Mouse (Mus musculus) lung, postnatal 0 days (tissue): ENCODE measurements at regions not wholly inside any gene's neighbourhood (a gene's known extent, or its start where the extent isn't known, plus 50 kb on each side); places are given as distances from the start of the nearest gene placed in this dataset.

Experiments used
- CTCF ChIP-seq: IDR thresholded peaks from 2 replicates; pipeline ENCODE4 v1.5.1; 2016; ENCODE audit warnings: antibody characterized with exemption, mild to moderate bottlenecking
- EP300 ChIP-seq: IDR thresholded peaks from 2 replicates; pipeline ENCODE4 v1.6.1; 2016; ENCODE audit warnings: antibody characterized with exemption, mild to moderate bottlenecking, control low read depth

DNA sequence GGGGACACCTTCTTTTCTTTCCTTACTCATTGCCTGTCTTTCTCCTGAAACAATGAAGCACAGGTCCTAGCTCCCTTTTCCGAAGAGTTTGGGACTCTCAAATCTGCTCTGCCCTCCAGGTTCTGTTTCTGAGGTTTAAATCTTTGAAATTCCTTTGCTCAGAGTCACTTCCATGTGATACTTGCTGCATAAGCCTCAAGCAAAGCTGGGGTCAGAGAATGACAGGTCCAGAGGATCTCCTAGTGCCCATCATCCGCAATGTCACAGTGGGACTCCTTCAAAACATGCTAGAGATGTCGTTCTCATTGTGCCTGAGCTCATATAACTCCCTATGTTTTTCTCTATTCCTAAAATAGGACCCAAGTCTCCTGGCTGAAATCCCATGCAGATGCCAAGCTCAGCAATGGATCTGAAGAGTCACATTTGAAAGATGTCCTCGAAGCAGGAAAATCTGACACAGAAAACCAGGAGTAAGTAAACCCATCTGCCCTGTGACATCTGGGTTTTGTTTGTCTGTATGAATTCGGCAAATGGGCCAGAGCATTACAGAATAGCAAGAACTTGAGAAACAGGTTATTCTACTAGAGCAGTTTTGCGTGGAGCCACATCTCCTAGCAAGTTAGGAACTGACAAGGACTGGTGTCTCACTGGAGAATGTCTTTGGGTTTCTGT lies 634.6 kb downstream of the Epha4 start:
- TF ChIP-seq CTCF (no peak), EP300 (no peak)
